Mouse (Mus musculus) E14TG2a.4 (cell line): ENCODE data around the gene Srcin1.

Experiments used
- CTCF ChIP-seq: conservative IDR thresholded peaks from 2 replicates; pipeline ENCODE4 v1.5.1; 2014; ENCODE audit warnings: low read length
- NANOG ChIP-seq: IDR thresholded peaks from 2 replicates; pipeline ENCODE4 v1.6.1; 2014; ENCODE audit warnings: borderline replicate concordance, low read length, mixed read lengths
- POU5F1 ChIP-seq: IDR thresholded peaks from 2 replicates; pipeline ENCODE4 v1.6.1; 2014; ENCODE audit warnings: low read length, borderline replicate concordance

DNA sequence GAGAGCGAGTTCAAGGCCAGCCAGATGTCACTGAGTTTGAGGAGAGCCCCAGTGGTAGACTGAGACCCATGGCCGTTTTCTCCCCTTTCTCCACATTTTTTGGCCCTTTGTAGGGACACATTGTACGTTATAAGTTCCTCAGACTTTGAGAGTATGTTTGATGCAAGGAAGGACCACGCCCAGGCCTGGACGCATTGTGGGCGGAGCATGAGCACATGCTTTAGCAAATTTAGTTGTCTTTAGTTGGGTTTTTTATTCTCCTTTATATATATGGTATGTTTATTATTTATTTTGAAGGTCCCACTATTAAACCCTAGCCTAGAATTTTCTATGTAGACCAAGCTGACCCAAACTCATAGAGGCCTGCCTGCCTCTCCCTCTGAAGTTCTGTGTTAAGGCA lies 97.6 kb downstream of the Srcin1 start:
- TF ChIP-seq CTCF = no peak
- TF ChIP-seq POU5F1 = no peak
- no peak for TF ChIP-seq NANOG
